Mouse (Mus musculus): ENCODE measurements around the gene Fate1.

DNA sequence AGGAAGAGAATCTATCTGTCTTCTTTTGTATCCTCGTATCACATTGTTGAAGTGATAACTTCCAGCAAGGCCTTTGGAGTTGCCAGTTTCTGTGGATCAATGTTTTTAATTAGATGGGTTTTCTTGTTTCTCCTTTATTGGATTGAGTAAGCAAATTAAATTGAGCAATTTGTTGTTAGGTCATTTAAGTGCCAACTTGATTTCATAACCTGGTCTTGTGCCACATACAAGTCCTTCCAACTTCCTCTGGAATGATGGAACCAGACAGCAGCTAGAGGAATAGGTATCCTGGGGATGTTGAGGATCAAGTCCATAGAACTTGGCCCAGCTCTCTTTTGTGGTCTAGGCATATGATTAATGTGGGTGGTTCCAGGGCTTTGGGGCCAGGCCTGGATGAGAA lies 49.5 kb downstream of the Fate1 start:
- TF ChIP-seq POLR2A (IDR thresholded peaks at IDR 0.05; ENCODE audit: insufficient read depth, low read depth, low read length) (no peak), CTCF (IDR thresholded peaks at IDR 0.05; ENCODE audit: insufficient read depth, low read depth, low read length) (no peak)

All from olfactory bulb, adult 2 months (tissue).